Comparison of ENCODE assay signal across 12 mouse cellular contexts in genomic region chr7:123283826-123284225, GRCm38 (mm10).
DNase-seq lines count a peak whose midpoint lies in the region; TF ChIP-seq lines count a peak whose summit lies in the region.
"Had no signal": no experiment of that assay in that cellular context is flagged by ENCODE, and none has a peak within 500 bp of the region (broad histone marks: within the 10 kb centered on the region; RNA-seq: fewer than 3 reads in every experiment).

No protein-coding gene starts in this region.

- DNase-seq in left cerebral cortex, postnatal 14 days (ENCODE audit: low spot score in 2 of 2): peak; percentile 28 to 32
- DNase-seq in left cerebral cortex, postnatal 10 days (ENCODE audit: extremely low spot score in 1 of 2, low spot score in 2 of 2): no peak
- peak; percentile 96 for DNase-seq in NIH3T3 (ENCODE audit: low read depth)
- DNase-seq in brain, embryonic 14.5 days (ENCODE audit: low read depth): peak; percentile 48
- peak; percentile 51 for DNase-seq in right cerebral cortex, postnatal 25 days
- no peak for DNase-seq in c-Kit-positive CD71-positive TER-119-positive erythroid progenitor cells, embryonic 14.5 days (ENCODE audit: low spot score)
- no peak for DNase-seq in adrenal gland, postnatal 10 days
- DNase-seq: adrenal gland, postnatal 25 days; gastrocnemius, postnatal 14 days; heart, adult 18-20 months; lung, adult 18-20 months; lung, postnatal 36 days had no signal

- TF ChIP-seq POLR2A in brain, embryonic 14.5 days (IDR thresholded peaks at IDR 0.05; ENCODE audit: borderline replicate concordance, extremely low read depth, insufficient read depth, insufficient read length, poor library complexity, severe bottlenecking): no peak

- intact Hi-C loops in left cerebral cortex, postnatal 14 days (cut with DNase I): no loop called here
- intact Hi-C loops in left cerebral cortex, postnatal 10 days (cut with DNase I): no loop called here

- TF ChIP-seq CTCF in brain, embryonic 14.5 days (IDR thresholded peaks at IDR 0.05; ENCODE audit: borderline replicate concordance, extremely low read depth, insufficient read depth, insufficient read length): no peak

Comparison
In these comparisons a context has a peak if more than half of its experiments do, and no peak if none do; other contexts are left out.
1. DNase-seq: peak in left cerebral cortex, postnatal 14 days (2 of 2), NIH3T3 (single experiment), brain, embryonic 14.5 days (single experiment) and right cerebral cortex, postnatal 25 days (single experiment); none in left cerebral cortex, postnatal 10 days (0 of 2), c-Kit-positive CD71-positive TER-119-positive erythroid progenitor cells, embryonic 14.5 days (single experiment) and adrenal gland, postnatal 10 days (single experiment).